ENCODE assay signal across 9 mouse cellular contexts in genomic region chr7:25322058-25322484, GRCm38 (mm10). TPM values are rescaled to one million over a fixed set of nuclear protein-coding genes. Genes with fewer than 3 reads are reported as not detected.
A peak's percentile ranks its signal among the peaks of the same experiment; 100 is the strongest.
DNase-seq lines count a peak whose midpoint lies in the region; ATAC-seq and TF ChIP-seq lines count a peak whose summit lies in the region.
"Had no signal": no experiment of that assay in that cellular context is flagged by ENCODE, and none has a peak within 500 bp of the region (broad histone marks: within the 10 kb centered on the region; RNA-seq: fewer than 3 reads in every experiment).

No protein-coding gene starts in this region.

- DNase-seq in liver = peak; percentile 62
- no peak for DNase-seq in liver, postnatal 0 days
- peak; percentile 94 for DNase-seq in kidney, postnatal 0 days (ENCODE audit: low spot score)
- no peak for DNase-seq in left cerebral cortex, postnatal 25 days (ENCODE audit: low spot score in 2 of 2)
- no peak for DNase-seq in right cerebral cortex, postnatal 36 days (ENCODE audit: low spot score in 2 of 2)
- no peak for DNase-seq in layer of hippocampus, postnatal 25 days (ENCODE audit: extremely low spot score in 1 of 2, low spot score in 1 of 2)

- H3K9me3 ChIP-seq in liver, postnatal 0 days (ENCODE audit: low read length) = no peaks in the 10 kb centered on the region
- H3K9me3 ChIP-seq in kidney, postnatal 0 days (replicated peaks; ENCODE audit: low read length) = no peaks in the 10 kb centered on the region
- no peaks in the 10 kb centered on the region for H3K9me3 ChIP-seq in neural tube, embryonic 12.5 days
- H3K9me3 ChIP-seq: liver, embryonic 15.5 days had no signal

- TF ChIP-seq EP300 in liver, postnatal 0 days (IDR thresholded peaks at IDR 0.05; ENCODE audit: low read depth) = no peak

- H3K36me3 ChIP-seq in liver, postnatal 0 days (replicated peaks; ENCODE audit: insufficient read depth, low read length) = no peaks in the 10 kb centered on the region
- H3K36me3 ChIP-seq in kidney, postnatal 0 days (ENCODE audit: insufficient read depth, low read length) = no peaks in the 10 kb centered on the region
- H3K36me3 ChIP-seq in neural tube, embryonic 12.5 days = peaks cover 6% of the 10 kb centered on the region; the same call in 1 of the 2 replicates
- H3K36me3 ChIP-seq: liver, embryonic 15.5 days had no signal

- no peak for ATAC-seq in liver, postnatal 0 days
- ATAC-seq in kidney, postnatal 0 days (replicated peaks; ENCODE audit: low FRiP score, low read depth) = peak; percentile 81
- no peak for ATAC-seq in neural tube, embryonic 12.5 days (ENCODE audit: low FRiP score, low read depth)

- H3K9ac ChIP-seq in liver, postnatal 0 days (replicated peaks) = no peak overlapping the region
- H3K9ac ChIP-seq in kidney, postnatal 0 days (ENCODE audit: low read depth, low read length) = 0 out of 2 replicates have a peak overlapping the region, but pooled peaks have one; percentile 9
- no peak overlapping the region for H3K9ac ChIP-seq in neural tube, embryonic 12.5 days
- H3K9ac ChIP-seq: liver, embryonic 15.5 days had no signal

- no peak overlapping the region for H3K4me3 ChIP-seq in liver, postnatal 0 days (ENCODE audit: low read depth, low read length)
- peak overlapping the region; percentile 24; the same call in 1 of the 2 replicates for H3K4me3 ChIP-seq in embryonic fibroblast, embryonic 13.5 days (ENCODE audit: insufficient read depth, low read length)
- H3K4me3 ChIP-seq in kidney, postnatal 0 days (replicated peaks; ENCODE audit: low read depth, low read length) = 0 out of 2 replicates have a peak overlapping the region, but pooled peaks have one; percentile 2
- H3K4me3 ChIP-seq in neural tube, embryonic 12.5 days = no peak overlapping the region
- H3K4me3 ChIP-seq: liver, embryonic 15.5 days had no signal

- WGBS in liver, postnatal 0 days (ENCODE audit: insufficient replicate concordance) = 57% methylated on average over 6 of the region's 6 CpGs
- 7% methylated on average over 6 of the region's 6 CpGs for WGBS in kidney, postnatal 0 days
- 3% methylated on average over 6 of the region's 6 CpGs for WGBS in neural tube, embryonic 12.5 days

- TF ChIP-seq CTCF in liver, postnatal 0 days (IDR thresholded peaks at IDR 0.05; ENCODE audit: low read depth) = no peak
- TF ChIP-seq CTCF in embryonic fibroblast, embryonic 13.5 days (IDR thresholded peaks at IDR 0.05; ENCODE audit: borderline replicate concordance, insufficient read depth, low read length) = no peak
- no peak for TF ChIP-seq CTCF in kidney, postnatal 0 days (IDR thresholded peaks at IDR 0.05; ENCODE audit: low read depth)

- no peaks in the 10 kb centered on the region for H3K27me3 ChIP-seq in liver, postnatal 0 days (ENCODE audit: insufficient read depth, low read length)
- no peaks in the 10 kb centered on the region for H3K27me3 ChIP-seq in kidney, postnatal 0 days (ENCODE audit: insufficient read depth, low read length)
- no peaks in the 10 kb centered on the region for H3K27me3 ChIP-seq in neural tube, embryonic 12.5 days (replicated peaks)

- intact Hi-C loops in left cerebral cortex, postnatal 25 days (cut with DNase I) = no loop called here

- no peak overlapping the region for H3K4me2 ChIP-seq in liver, postnatal 0 days (ENCODE audit: low read depth, low read length)
- H3K4me2 ChIP-seq in kidney, postnatal 0 days (ENCODE audit: low read length) = peak overlapping the region; percentile 42
- peak overlapping the region; percentile 32 for H3K4me2 ChIP-seq in neural tube, embryonic 12.5 days (replicated peaks)
- H3K4me2 ChIP-seq: liver, embryonic 15.5 days had no signal

- H3K4me1 ChIP-seq in liver, postnatal 0 days (ENCODE audit: insufficient read depth) = peaks cover 3% of the 10 kb centered on the region
- H3K4me1 ChIP-seq in embryonic fibroblast, embryonic 13.5 days (ENCODE audit: control insufficient read depth, insufficient read depth, low read length) = peaks cover 4% of the 10 kb centered on the region
- H3K4me1 ChIP-seq in kidney, postnatal 0 days (replicated peaks; ENCODE audit: insufficient read depth, low read length) = peaks cover 12% of the 10 kb centered on the region; the same call in 1 of the 2 replicates
- H3K4me1 ChIP-seq in neural tube, embryonic 12.5 days = peaks cover 30% of the 10 kb centered on the region

- H3K27ac ChIP-seq in liver, postnatal 0 days (ENCODE audit: low read depth) = no peak overlapping the region
- peak overlapping the region; percentile 92 for H3K27ac ChIP-seq in embryonic fibroblast, embryonic 13.5 days (ENCODE audit: insufficient read depth, low read length)
- H3K27ac ChIP-seq in kidney, postnatal 0 days = peak overlapping the region; percentile 80
- 0 out of 2 replicates have a peak overlapping the region, but pooled peaks have one; percentile 23 for H3K27ac ChIP-seq in neural tube, embryonic 12.5 days
- H3K27ac ChIP-seq: liver, embryonic 15.5 days had no signal

- TF ChIP-seq POLR2A in embryonic fibroblast, embryonic 13.5 days (IDR thresholded peaks at IDR 0.05; ENCODE audit: low read depth, low read length) = peak; percentile 65

RNA-seq across cellular contexts. Expression of gene Megf8, which starts 5.1 kb away (rescaled TPM):
- 0.58 and 0.81 TPM in 2 replicates for polyA plus RNA-seq in liver, postnatal 0 days (2015; fragmentation: Nextera tagmentation; extraction: Ambion mirVana)
- 32.9 and 38.3 TPM in 2 replicates for polyA plus RNA-seq in embryonic fibroblast, embryonic 13.5 days (2011; ENCODE audit: insufficient read length, low read depth, missing spikeins)
- 8.1 and 9.6 TPM in 2 replicates for polyA plus RNA-seq in kidney, postnatal 0 days (2015; fragmentation: Nextera tagmentation; extraction: Ambion mirVana)
- 19.1 and 19.6 TPM in 2 replicates for polyA plus RNA-seq in neural tube, embryonic 12.5 days (2016; fragmentation: Nextera tagmentation; extraction: Ambion mirVana)
- total RNA-seq in left cerebral cortex, postnatal 25 days (2021) = 100 to 1,000 TPM in 1 of 2 experiments, 10 to 100 TPM in 1; 99.2 to 105 TPM
- 10 to 100 TPM; 93.9 to 98.8 TPM for total RNA-seq in layer of hippocampus, postnatal 25 days (2021)

RNA-seq across cellular contexts. Expression of gene Tmem145, which starts 16.2 kb away (rescaled TPM):
- not detected in 2 replicates for polyA plus RNA-seq in liver, postnatal 0 days (2015; fragmentation: Nextera tagmentation; extraction: Ambion mirVana)
- polyA plus RNA-seq in embryonic fibroblast, embryonic 13.5 days (2011; ENCODE audit: insufficient read length, low read depth, missing spikeins) = not detected in 2 replicates
- 0.23 and 0.50 TPM in 2 replicates for polyA plus RNA-seq in kidney, postnatal 0 days (2015; fragmentation: Nextera tagmentation; extraction: Ambion mirVana)
- 26.0 and 28.3 TPM in 2 replicates for polyA plus RNA-seq in neural tube, embryonic 12.5 days (2016; fragmentation: Nextera tagmentation; extraction: Ambion mirVana)
- total RNA-seq in left cerebral cortex, postnatal 25 days (2021) = 10 to 100 TPM; 47.8 to 55.1 TPM
- 10 to 100 TPM; 26.0 to 28.1 TPM for total RNA-seq in layer of hippocampus, postnatal 25 days (2021)

RNA-seq across cellular contexts. Expression of gene Prr19, which starts 20.9 kb away (rescaled TPM):
- not detected in 2 replicates for polyA plus RNA-seq in liver, postnatal 0 days (2015; fragmentation: Nextera tagmentation; extraction: Ambion mirVana)
- not detected in 2 replicates for polyA plus RNA-seq in embryonic fibroblast, embryonic 13.5 days (2011; ENCODE audit: insufficient read length, low read depth, missing spikeins)
- 0.21 and 0.26 TPM in 2 replicates for polyA plus RNA-seq in kidney, postnatal 0 days (2015; fragmentation: Nextera tagmentation; extraction: Ambion mirVana)
- 1.1 and 1.5 TPM in 2 replicates for polyA plus RNA-seq in neural tube, embryonic 12.5 days (2016; fragmentation: Nextera tagmentation; extraction: Ambion mirVana)
- total RNA-seq in left cerebral cortex, postnatal 25 days (2021) = not detected
- total RNA-seq in layer of hippocampus, postnatal 25 days (2021) = not detected

RNA-seq across cellular contexts. Expression of gene Pafah1b3, which starts 24.3 kb away (rescaled TPM):
- 23.4 and 25.4 TPM in 2 replicates for polyA plus RNA-seq in liver, postnatal 0 days (2015; fragmentation: Nextera tagmentation; extraction: Ambion mirVana)
- 46.2 and 48.8 TPM in 2 replicates for polyA plus RNA-seq in embryonic fibroblast, embryonic 13.5 days (2011; ENCODE audit: insufficient read length, low read depth, missing spikeins)
- 144 and 152 TPM in 2 replicates for polyA plus RNA-seq in kidney, postnatal 0 days (2015; fragmentation: Nextera tagmentation; extraction: Ambion mirVana)
- polyA plus RNA-seq in neural tube, embryonic 12.5 days (2016; fragmentation: Nextera tagmentation; extraction: Ambion mirVana) = 400 and 431 TPM in 2 replicates
- 10 to 100 TPM; 26.7 to 28.0 TPM for total RNA-seq in left cerebral cortex, postnatal 25 days (2021)
- 10 to 100 TPM; 19.2 to 25.2 TPM for total RNA-seq in layer of hippocampus, postnatal 25 days (2021)

RNA-seq across cellular contexts. Expression of gene Cnfn, which starts 47.5 kb away (rescaled TPM):
- not detected in 2 replicates for polyA plus RNA-seq in liver, postnatal 0 days (2015; fragmentation: Nextera tagmentation; extraction: Ambion mirVana)
- polyA plus RNA-seq in embryonic fibroblast, embryonic 13.5 days (2011; ENCODE audit: insufficient read length, low read depth, missing spikeins) = not detected in 2 replicates
- polyA plus RNA-seq in kidney, postnatal 0 days (2015; fragmentation: Nextera tagmentation; extraction: Ambion mirVana) = not detected in 2 replicates
- not detected in 2 replicates for polyA plus RNA-seq in neural tube, embryonic 12.5 days (2016; fragmentation: Nextera tagmentation; extraction: Ambion mirVana)
- not detected for total RNA-seq in left cerebral cortex, postnatal 25 days (2021)
- total RNA-seq in layer of hippocampus, postnatal 25 days (2021) = not detected

Comparison
In these comparisons a context has a peak if more than half of its experiments do, and no peak if none do; other contexts are left out.
1. DNase-seq: peak in liver (single experiment) and kidney, postnatal 0 days (single experiment); none in liver, postnatal 0 days (single experiment), left cerebral cortex, postnatal 25 days (0 of 2), right cerebral cortex, postnatal 36 days (0 of 2) and layer of hippocampus, postnatal 25 days (0 of 2).
2. H3K4me3 ChIP-seq: peak in embryonic fibroblast, embryonic 13.5 days (single experiment) and kidney, postnatal 0 days (single experiment); none in liver, postnatal 0 days (single experiment) and neural tube, embryonic 12.5 days (single experiment).
3. RNA of gene Tmem145, which starts 16.2 kb away (polyA plus RNA-seq): 26.0 to 28.3 TPM in neural tube, embryonic 12.5 days; 0.23 to 0.50 TPM in kidney, postnatal 0 days, not detected in liver, postnatal 0 days and not detected in embryonic fibroblast, embryonic 13.5 days; every median in the first group is over 10 times any median in the second.